Mouse (Mus musculus): ENCODE data around the gene Kntc1. TPM values are rescaled to one million over a fixed set of nuclear protein-coding genes. Genes with fewer than 3 reads are reported as not detected.
A peak's percentile ranks its signal among the peaks of the same experiment; 100 is the strongest.

Kntc1 gene
- polyA plus RNA-seq, 1 experiment from 2014 or later = 22.7 TPM

GRCm38 (mm10) chr5:123844316-123844715, 94.8 kb downstream of the Kntc1 start:
- H3K9ac ChIP-seq = no peak overlapping the region
- WGBS = 71% methylated on average over 14 of the region's 14 CpGs
- no peaks in the 10 kb centered on the region for H3K9me3 ChIP-seq
- H3K27ac ChIP-seq = peak overlapping the region; percentile 61
- no peaks in the 10 kb centered on the region for H3K36me3 ChIP-seq
- H3K4me1 ChIP-seq = 0 out of 2 replicates have a peak, but pooled peaks cover 8% of the 10 kb centered on the region
- H3K4me3 ChIP-seq (replicated peaks) = no peak overlapping the region
- no peak for ATAC-seq (ENCODE audit: insufficient read depth, low FRiP score, low read depth)
- no peak overlapping the region for H3K4me2 ChIP-seq
- no peaks in the 10 kb centered on the region for H3K27me3 ChIP-seq (replicated peaks)

GRCm38 (mm10) chr5:123851398-123851797, 101.9 kb downstream of the Kntc1 start:
- Histone ChIP-seq H3K4me3 (replicated peaks) (no peak overlapping the region), H3K4me2 (no peak overlapping the region), H3K4me1 (peaks cover 5% of the 10 kb centered on the region), H3K9me3 (no peaks in the 10 kb centered on the region), H3K27me3 (replicated peaks) (no peaks in the 10 kb centered on the region), H3K9ac (no peak overlapping the region), H3K27ac (no peak overlapping the region), H3K36me3 (no peaks in the 10 kb centered on the region)
- WGBS = 32% methylated on average over 2 of the region's 2 CpGs
- ATAC-seq (ENCODE audit: insufficient read depth, low FRiP score, low read depth) = no peak

- Histone ChIP-seq H3K27ac (peak overlapping the region; percentile 49; the same call in 1 of the 2 replicates), H3K4me2 (peak overlapping the region; percentile 17; the same call in 1 of the 2 replicates), H3K9me3 (no peaks in the 10 kb centered on the region), H3K4me1 (peaks cover 5% of the 10 kb centered on the region), H3K27me3 (replicated peaks) (no peaks in the 10 kb centered on the region), H3K9ac (no peak overlapping the region), H3K36me3 (no peaks in the 10 kb centered on the region), H3K4me3 (replicated peaks) (no peak overlapping the region)
- WGBS = 66% methylated on average over 11 of the region's 11 CpGs
- ATAC-seq (ENCODE audit: insufficient read depth, low FRiP score, low read depth) = no peak
Observed at GRCm38 (mm10) chr5:123853877-123854504, 104.5 kb downstream of the Kntc1 start.

GRCm38 (mm10) chr5:123854511-123854910, 105.0 kb downstream of the Kntc1 start:
- H3K36me3 ChIP-seq = no peaks in the 10 kb centered on the region

GRCm38 (mm10) chr5:123858798-123859197, 109.3 kb downstream of the Kntc1 start:
- Histone ChIP-seq H3K9ac (no peak overlapping the region), H3K27ac (no peak overlapping the region), H3K9me3 (no peaks in the 10 kb centered on the region), H3K4me1 (peaks cover 5% of the 10 kb centered on the region), H3K27me3 (replicated peaks) (no peaks in the 10 kb centered on the region), H3K4me2 (no peak overlapping the region), H3K36me3 (no peaks in the 10 kb centered on the region), H3K4me3 (replicated peaks) (no peak overlapping the region)
- ATAC-seq (ENCODE audit: insufficient read depth, low FRiP score, low read depth) = no peak
- 72% methylated on average over 11 of the region's 11 CpGs for WGBS

More at GRCm38 (mm10) chr5:123854511-123854910, 105.0 kb downstream of the Kntc1 start:
- peak overlapping the region; percentile 17; the same call in 1 of the 2 replicates for H3K4me2 ChIP-seq
- H3K27me3 ChIP-seq (replicated peaks) = no peaks in the 10 kb centered on the region
- 61% methylated on average over 9 of the region's 9 CpGs for WGBS
- H3K4me1 ChIP-seq = peaks cover 5% of the 10 kb centered on the region
- ATAC-seq (ENCODE audit: insufficient read depth, low FRiP score, low read depth) = peak; percentile 88
- H3K4me3 ChIP-seq (replicated peaks) = no peak overlapping the region
- peak overlapping the region; percentile 49; the same call in 1 of the 2 replicates for H3K27ac ChIP-seq
- H3K9ac ChIP-seq = no peak overlapping the region
- no peaks in the 10 kb centered on the region for H3K9me3 ChIP-seq

GRCm38 (mm10) chr5:123862374-123863350, 113.1 kb downstream of the Kntc1 start:
- Histone ChIP-seq H3K36me3 (no peaks in the 10 kb centered on the region), H3K9ac (no peak overlapping the region), H3K27ac (peak overlapping the region; percentile 21), H3K4me3 (replicated peaks) (0 out of 2 replicates have a peak overlapping the region, but pooled peaks have one; percentile 0), H3K4me2 (no peak overlapping the region), H3K27me3 (replicated peaks) (no peaks in the 10 kb centered on the region), H3K9me3 (no peaks in the 10 kb centered on the region), H3K4me1 (no peaks in the 10 kb centered on the region)
- 60% methylated on average over 15 of the region's 15 CpGs for WGBS
- ATAC-seq (ENCODE audit: insufficient read depth, low FRiP score, low read depth) = no peak; the same call in 1 of the 2 replicates

- Histone ChIP-seq H3K4me1 (no peaks in the 10 kb centered on the region), H3K36me3 (no peaks in the 10 kb centered on the region), H3K4me3 (replicated peaks) (no peak overlapping the region), H3K27me3 (replicated peaks) (no peaks in the 10 kb centered on the region), H3K27ac (no peak overlapping the region), H3K4me2 (no peak overlapping the region), H3K9me3 (no peaks in the 10 kb centered on the region), H3K9ac (no peak overlapping the region)
- WGBS = 84% methylated on average over 14 of the region's 14 CpGs
- no peak for ATAC-seq (ENCODE audit: insufficient read depth, low FRiP score, low read depth)
Observed at GRCm38 (mm10) chr5:123863934-123864333, 114.4 kb downstream of the Kntc1 start.

GRCm38 (mm10) chr5:123865365-123865764, 115.8 kb downstream of the Kntc1 start, which contains the start of gene Hcar2:
Gene Hcar2, minus strand, starts transcription at chr5:123865499.
- no peak within 1 kb of the TSS for H3K9ac ChIP-seq
- H3K4me2 ChIP-seq = no peak within 1 kb of the TSS
- H3K27me3 ChIP-seq (replicated peaks) = no peaks in the 10 kb centered on the region
- 0 out of 2 replicates have a peak within 1 kb of the TSS, but pooled peaks have one; percentile 44 for H3K27ac ChIP-seq
- H3K4me3 ChIP-seq (replicated peaks) = no peak within 1 kb of the TSS
- no peak for ATAC-seq (ENCODE audit: insufficient read depth, low FRiP score, low read depth)
- no peaks in the 10 kb centered on the region for H3K36me3 ChIP-seq
- WGBS = 60% methylated on average over 12 of the region's 12 CpGs
- H3K4me1 ChIP-seq = no peaks in the 10 kb centered on the region
- no peaks in the 10 kb centered on the region for H3K9me3 ChIP-seq

- H3K9ac ChIP-seq = no peak overlapping the region
- ATAC-seq (ENCODE audit: insufficient read depth, low FRiP score, low read depth) = no peak
- H3K4me3 ChIP-seq (replicated peaks) = no peak overlapping the region
- H3K9me3 ChIP-seq = no peaks in the 10 kb centered on the region
- no peaks in the 10 kb centered on the region for H3K27me3 ChIP-seq (replicated peaks)
- no peak overlapping the region for H3K4me2 ChIP-seq
- H3K4me1 ChIP-seq = no peaks in the 10 kb centered on the region
- 80% methylated on average over 4 of the region's 4 CpGs for WGBS
- no peak overlapping the region for H3K27ac ChIP-seq
- H3K36me3 ChIP-seq = no peaks in the 10 kb centered on the region
Observed at GRCm38 (mm10) chr5:123866457-123866856, 116.9 kb downstream of the Kntc1 start.

- Histone ChIP-seq H3K9me3 (no peaks in the 10 kb centered on the region), H3K4me3 (replicated peaks) (no peak overlapping the region), H3K36me3 (no peaks in the 10 kb centered on the region), H3K27me3 (replicated peaks) (no peaks in the 10 kb centered on the region), H3K9ac (no peak overlapping the region), H3K4me1 (no peaks in the 10 kb centered on the region), H3K27ac (peak overlapping the region; percentile 62), H3K4me2 (no peak overlapping the region)
- no peak for ATAC-seq (ENCODE audit: insufficient read depth, low FRiP score, low read depth)
- WGBS = 78% methylated on average over 4 of the region's 4 CpGs
Observed at GRCm38 (mm10) chr5:123869615-123870014, 120.1 kb downstream of the Kntc1 start.
